Mouse (Mus musculus) intestine, embryonic 16.5 days (tissue): ENCODE measurements at regions not wholly inside any gene's neighbourhood (a gene's known extent, or its start where the extent isn't known, plus 50 kb on each side); places are given as distances from the start of the nearest gene placed in this dataset.

Experiments
- ATAC-seq: fragments of 200-750 bp; cut with Nextera tagmentation; 2 replicates; pipeline ENCODE4 v1.8.0; 2017; ENCODE audit warnings: moderate TSS enrichment, moderate library complexity
- H3K27ac ChIP-seq: fragments of 300-500 bp; sonication (generic); 2 replicates; pipeline ENCODE4 v1.5.1; 2014; ENCODE audit warnings: mild to moderate bottlenecking, low read length
- H3K27me3 ChIP-seq: fragments of 300-500 bp; sonication (generic); replicated peaks from 2 replicates; pipeline ENCODE4 v1.6.1; 2014; ENCODE audit warnings: low read length, control low read depth, mixed read lengths; ENCODE audit not compliant: control insufficient read depth, insufficient read depth
- H3K36me3 ChIP-seq: fragments of 300-500 bp; sonication (generic); 2 replicates; pipeline ENCODE4 v1.6.1; 2014; ENCODE audit warnings: low read length, control low read depth; ENCODE audit not compliant: control insufficient read depth, insufficient read depth
- H3K4me1 ChIP-seq: fragments of 300-500 bp; sonication (generic); 2 replicates; pipeline ENCODE4 v1.6.1; 2014; ENCODE audit warnings: low read length, control low read depth, mixed read lengths; ENCODE audit not compliant: control insufficient read depth, insufficient read depth
- H3K4me2 ChIP-seq: fragments of 300-500 bp; sonication (generic); 2 replicates; pipeline ENCODE4 v1.6.1; 2014; ENCODE audit warnings: low read depth, low read length, control low read depth
- H3K4me3 ChIP-seq: fragments of 300-500 bp; sonication (generic); 2 replicates; pipeline ENCODE4 v1.5.1; 2014; ENCODE audit warnings: mild to moderate bottlenecking, low read length
- H3K9ac ChIP-seq: fragments of 300-500 bp; sonication (generic); 2 replicates; pipeline ENCODE4 v1.6.1; 2014; ENCODE audit warnings: low read depth, low read length
- H3K9me3 ChIP-seq: fragments of 300-500 bp; sonication (generic); 2 replicates; pipeline ENCODE4 v1.6.1; 2016; ENCODE audit warnings: low read length, control low read depth; ENCODE audit not compliant: control insufficient read depth
- WGBS: fragments of 180-500 bp; shearing (Covaris S2); extraction: QIAGEN DNeasy Blood & Tissue Kit; methylation state at CpG from one replicate; pipeline ENCODE4 v1.1.7; 2014; 5-methylcytosine and 5-hydroxymethylcytosine counted together

- WGBS: 74% methylated on average over 2 of the region's 2 CpGs
- no peak overlapping the region for H3K4me3 ChIP-seq
Measured at GRCm38 (mm10) chr13:85035903-85036302, 153.3 kb upstream of the Ccnh start.

DNA sequence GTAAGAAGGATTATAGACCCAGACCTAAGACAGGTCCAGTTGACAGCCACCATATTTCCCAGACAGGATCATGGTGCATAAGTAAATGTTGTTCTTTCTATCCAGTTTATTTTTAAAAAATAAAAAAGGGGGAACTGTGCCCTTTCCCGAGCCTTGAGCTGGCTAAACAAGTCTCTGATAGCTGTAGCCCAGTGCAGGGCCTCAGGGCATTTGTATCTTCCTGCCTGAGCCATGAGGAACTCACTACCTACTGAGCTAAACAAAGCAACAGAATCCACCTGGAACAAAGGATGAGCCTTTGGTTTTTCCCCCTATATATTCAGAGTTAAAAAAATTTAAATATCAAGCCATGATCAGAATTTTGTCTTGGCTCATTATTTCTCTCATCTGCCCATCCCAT, 152.4 kb upstream of the Ccnh start:
- no peak overlapping the region for H3K4me3 ChIP-seq
- no peaks in the 10 kb centered on the region for H3K4me1 ChIP-seq
- 59% methylated on average over 1 of the region's 1 CpGs for WGBS
- no peak overlapping the region for H3K4me2 ChIP-seq
- ATAC-seq: no peak
- no peak overlapping the region for H3K9ac ChIP-seq
- no peaks in the 10 kb centered on the region for H3K9me3 ChIP-seq
- no peaks in the 10 kb centered on the region for H3K36me3 ChIP-seq
- H3K27ac ChIP-seq: no peak overlapping the region
- no peaks in the 10 kb centered on the region for H3K27me3 ChIP-seq

More at GRCm38 (mm10) chr13:85035903-85036302, 153.3 kb upstream of the Ccnh start:
- H3K36me3 ChIP-seq: no peaks in the 10 kb centered on the region
- no peak for ATAC-seq
- no peak overlapping the region for H3K27ac ChIP-seq
- H3K9me3 ChIP-seq: no peaks in the 10 kb centered on the region
- no peak overlapping the region for H3K9ac ChIP-seq
- no peaks in the 10 kb centered on the region for H3K27me3 ChIP-seq
- no peak overlapping the region for H3K4me2 ChIP-seq
- no peaks in the 10 kb centered on the region for H3K4me1 ChIP-seq

- Histone ChIP-seq H3K4me1 (no peaks in the 10 kb centered on the region), H3K9ac (no peak overlapping the region), H3K9me3 (no peaks in the 10 kb centered on the region), H3K4me3 (no peak overlapping the region), H3K27ac (no peak overlapping the region), H3K36me3 (no peaks in the 10 kb centered on the region), H3K27me3 (no peaks in the 10 kb centered on the region), H3K4me2 (no peak overlapping the region)
- WGBS: 68% methylated on average over 6 of the region's 6 CpGs
- no peak for ATAC-seq
Measured at GRCm38 (mm10) chr13:85066585-85067550, 122.3 kb upstream of the Ccnh start.

DNA sequence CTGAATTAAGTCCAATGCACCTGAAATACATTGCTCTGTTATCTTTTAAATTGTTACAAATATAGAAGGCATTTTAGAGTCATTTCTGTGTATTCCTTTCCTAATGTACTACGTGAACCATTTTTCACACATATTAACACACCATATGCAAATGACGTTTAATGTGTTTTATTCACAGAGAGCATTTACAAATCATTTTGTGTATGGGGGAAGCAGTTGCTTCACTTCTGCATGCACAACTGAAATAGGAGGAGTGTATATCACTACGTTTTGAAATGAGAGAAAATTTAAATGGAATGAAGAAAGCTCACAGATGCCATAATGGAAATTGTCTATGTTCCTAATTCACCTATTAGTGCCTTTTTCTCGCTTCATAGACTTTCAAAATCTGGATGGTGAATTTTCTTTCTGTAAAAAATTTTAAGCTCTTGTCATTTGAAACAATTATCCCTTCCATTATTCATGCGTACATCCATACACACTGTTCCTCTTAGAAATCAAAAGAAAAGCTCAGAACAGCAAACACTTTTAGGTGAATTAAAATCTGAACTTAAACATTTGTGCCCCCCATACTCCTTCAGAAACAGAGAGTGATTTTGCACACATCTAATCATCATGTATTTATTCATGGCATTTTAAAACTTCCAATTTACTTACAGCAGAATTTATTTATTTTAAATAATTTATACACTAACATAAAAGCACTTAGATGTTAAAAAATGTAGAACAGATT, 121.5 kb upstream of the Ccnh start:
- Histone ChIP-seq H3K9me3 (no peaks in the 10 kb centered on the region), H3K4me2 (no peak overlapping the region), H3K27me3 (no peaks in the 10 kb centered on the region), H3K9ac (no peak overlapping the region), H3K36me3 (no peaks in the 10 kb centered on the region), H3K4me3 (no peak overlapping the region), H3K27ac (no peak overlapping the region), H3K4me1 (no peaks in the 10 kb centered on the region)
- no peak for ATAC-seq
- 78% methylated on average over 5 of the region's 5 CpGs for WGBS

DNA sequence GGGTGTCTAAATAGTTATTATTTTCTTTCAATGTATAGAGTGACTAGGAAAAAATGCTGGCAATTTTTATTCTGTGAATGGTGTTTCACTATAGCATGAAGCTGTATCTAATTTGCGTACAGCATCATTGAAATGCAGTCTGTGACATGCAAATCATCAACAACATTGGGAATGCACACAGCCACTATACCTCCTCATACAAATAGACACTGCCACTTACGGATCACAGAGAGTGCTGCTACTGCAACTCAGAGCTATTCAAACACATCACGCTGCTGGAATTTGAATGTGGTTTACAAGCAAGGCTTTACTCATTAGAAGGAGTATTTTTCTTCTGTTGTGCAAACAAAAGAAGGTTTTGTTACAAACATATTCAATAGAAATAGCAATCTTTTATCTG, 120.8 kb upstream of the Ccnh start:
- no peak overlapping the region for H3K9ac ChIP-seq
- H3K4me2 ChIP-seq: no peak overlapping the region
- no peak overlapping the region for H3K27ac ChIP-seq
- no peak overlapping the region for H3K4me3 ChIP-seq
- no peak for ATAC-seq
- no peaks in the 10 kb centered on the region for H3K27me3 ChIP-seq
- WGBS: 58% methylated on average over 3 of the region's 3 CpGs
- no peaks in the 10 kb centered on the region for H3K9me3 ChIP-seq
- H3K4me1 ChIP-seq: no peaks in the 10 kb centered on the region
- no peaks in the 10 kb centered on the region for H3K36me3 ChIP-seq

GRCm38 (mm10) chr13:85083335-85083734, 105.9 kb upstream of the Ccnh start:
- H3K9me3 ChIP-seq: no peaks in the 10 kb centered on the region
- no peaks in the 10 kb centered on the region for H3K4me1 ChIP-seq
- H3K27me3 ChIP-seq: no peaks in the 10 kb centered on the region
- 82% methylated on average over 5 of the region's 5 CpGs for WGBS
- no peak for ATAC-seq
- no peaks in the 10 kb centered on the region for H3K36me3 ChIP-seq
- no peak overlapping the region for H3K4me2 ChIP-seq
- H3K27ac ChIP-seq: no peak overlapping the region
- no peak overlapping the region for H3K9ac ChIP-seq
- no peak overlapping the region for H3K4me3 ChIP-seq

DNA sequence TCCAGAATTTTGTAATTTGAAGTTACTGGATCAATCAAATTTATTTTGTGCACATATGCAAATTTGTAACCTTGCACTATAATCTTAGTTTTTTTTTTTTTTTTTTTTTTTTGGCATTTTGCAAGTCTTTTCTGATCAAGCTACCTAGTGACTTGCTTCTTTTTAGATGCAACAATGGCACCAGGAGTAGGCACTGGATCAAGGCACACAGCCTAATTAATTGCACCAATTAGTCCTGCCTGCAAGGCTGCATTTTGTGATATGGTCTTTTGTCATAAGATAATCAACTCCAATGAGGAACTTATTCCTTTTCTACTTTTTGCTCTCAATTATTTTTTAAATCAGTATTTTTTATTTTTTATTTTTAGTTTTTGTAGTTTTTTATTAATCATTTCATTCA, 105.5 kb upstream of the Ccnh start:
- H3K36me3 ChIP-seq: no peaks in the 10 kb centered on the region
- H3K27me3 ChIP-seq: no peaks in the 10 kb centered on the region
- no peaks in the 10 kb centered on the region for H3K4me1 ChIP-seq
- no peak overlapping the region for H3K4me2 ChIP-seq
- no peaks in the 10 kb centered on the region for H3K9me3 ChIP-seq
- H3K9ac ChIP-seq: no peak overlapping the region
- no peak for ATAC-seq
- no peak overlapping the region for H3K27ac ChIP-seq
- no peak overlapping the region for H3K4me3 ChIP-seq

DNA sequence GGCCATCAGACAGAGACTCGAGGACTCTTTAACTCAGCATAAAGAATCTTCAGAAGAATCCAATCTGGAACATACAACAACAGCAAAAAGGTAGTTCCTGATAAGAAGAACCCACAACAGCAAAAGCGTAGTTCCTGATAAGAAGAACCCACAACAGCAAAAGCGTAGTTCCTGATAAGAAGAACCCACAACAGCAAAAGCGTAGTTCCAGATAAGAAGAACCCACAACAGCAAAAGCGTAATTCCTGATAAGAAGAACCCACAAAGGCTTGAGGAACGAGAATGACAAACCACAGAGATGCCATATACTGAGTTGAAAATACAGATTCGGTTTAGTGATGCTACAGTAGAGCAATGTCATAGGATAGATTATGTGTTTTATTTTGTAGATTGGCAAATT, 93.0 kb upstream of the Ccnh start:
- Histone ChIP-seq H3K9ac (no peak overlapping the region), H3K4me3 (no peak overlapping the region), H3K27ac (no peak overlapping the region), H3K27me3 (no peaks in the 10 kb centered on the region), H3K4me2 (no peak overlapping the region), H3K36me3 (no peaks in the 10 kb centered on the region), H3K9me3 (peaks cover 5% of the 10 kb centered on the region; the same call in 1 of the 2 replicates), H3K4me1 (no peaks in the 10 kb centered on the region)
- no peak for ATAC-seq
- 78% methylated on average over 7 of the region's 7 CpGs for WGBS

GRCm38 (mm10) chr13:85123309-85123708, 65.9 kb upstream of the Ccnh start:
- H3K27me3 ChIP-seq: no peaks in the 10 kb centered on the region
- no peak overlapping the region for H3K27ac ChIP-seq
- no peak overlapping the region for H3K9ac ChIP-seq
- H3K36me3 ChIP-seq: no peaks in the 10 kb centered on the region
- 81% methylated on average over 2 of the region's 2 CpGs for WGBS
- no peak overlapping the region for H3K4me2 ChIP-seq
- H3K9me3 ChIP-seq: no peaks in the 10 kb centered on the region
- no peaks in the 10 kb centered on the region for H3K4me1 ChIP-seq
- no peak for ATAC-seq
- H3K4me3 ChIP-seq: no peak overlapping the region
